Mouse (Mus musculus) limb, embryonic 14.5 days (tissue): ENCODE data around the gene Naa35. TPM values are rescaled to one million over a fixed set of nuclear protein-coding genes. Genes with fewer than 3 reads are reported as not detected.

Source experiments
- ATAC-seq: fragments of 200-750 bp; cut with Nextera tagmentation; 2 replicates; pipeline ENCODE4 v1.8.0; 2017; ENCODE audit warnings: low read depth, moderate number of reproducible peaks, moderate TSS enrichment; ENCODE audit not compliant: low FRiP score
- DNase-seq: peaks from one replicate; pipeline ENCODE4 v3.0.0-alpha.2; 2015; ENCODE audit warnings: low spot score
- H3K27ac ChIP-seq: fragments of 300-500 bp; sonication (generic); replicated peaks from 2 replicates; pipeline ENCODE4 v1.5.1; 2014; ENCODE audit warnings: low read depth, mild to moderate bottlenecking, low read length, moderate library complexity, mixed read lengths
- H3K27me3 ChIP-seq: fragments of 300-500 bp; sonication (generic); 2 replicates; pipeline ENCODE4 v1.6.1; 2014; ENCODE audit warnings: low read length, mixed read lengths; ENCODE audit not compliant: control insufficient read depth, insufficient read depth
- H3K36me3 ChIP-seq: fragments of 300-500 bp; sonication (generic); 2 replicates; pipeline ENCODE4 v1.6.1; 2014; ENCODE audit warnings: mild to moderate bottlenecking, low read length, moderate library complexity, mixed read lengths; ENCODE audit not compliant: control insufficient read depth, insufficient read depth
- H3K4me1 ChIP-seq: fragments of 300-500 bp; sonication (generic); 2 replicates; pipeline ENCODE4 v1.6.1; 2014; ENCODE audit warnings: antibody characterized with exemption, low read length, mixed read lengths; ENCODE audit not compliant: control insufficient read depth, insufficient read depth
- H3K4me2 ChIP-seq: fragments of 300-500 bp; sonication (generic); replicated peaks from 2 replicates; pipeline ENCODE4 v1.6.1; 2014; ENCODE audit warnings: low read depth, mild to moderate bottlenecking, low read length, moderate library complexity; ENCODE audit not compliant: severe bottlenecking
- H3K4me3 ChIP-seq: fragments of 300-500 bp; sonication (generic); replicated peaks from 2 replicates; pipeline ENCODE4 v1.5.1; 2014; ENCODE audit warnings: low read length
- H3K9ac ChIP-seq: fragments of 300-500 bp; sonication (generic); 2 replicates; pipeline ENCODE4 v1.6.1; 2014; ENCODE audit warnings: mild to moderate bottlenecking, low read depth, low read length, moderate library complexity; ENCODE audit not compliant: severe bottlenecking
- H3K9me3 ChIP-seq: fragments of 300-500 bp; sonication (generic); 2 replicates; pipeline ENCODE4 v1.6.1; 2016; ENCODE audit warnings: low read length; ENCODE audit not compliant: control insufficient read depth
- POLR2A ChIP-seq: fragments of 200-500 bp; IDR thresholded peaks from 2 replicates; pipeline ENCODE4 v1.8.0; 2012; ENCODE audit warnings: inconsistent platforms, mild to moderate bottlenecking, moderate library complexity, borderline replicate concordance; ENCODE audit not compliant: insufficient read depth, insufficient read length; ENCODE audit errors: extremely low read depth
- WGBS: fragments of 180-500 bp; shearing (Covaris S2); extraction: QIAGEN DNeasy Blood & Tissue Kit; methylation state at CpG from one replicate; pipeline ENCODE4 v1.1.7; 2014; 5-methylcytosine and 5-hydroxymethylcytosine counted together
- polyA plus RNA-seq, 2 experiments: library from polyadenylated mRNA; depleted of rRNA in 1 of 2; stranded (reverse) in 1 of 2; unstranded in 1 of 2; fragments of >200 nt; fragmentation: Nextera tagmentation in 1 of 2; extraction: Ambion mirVana in 1 of 2; gene quantifications; 2 replicates each; pipeline versions ENCODE4 v1.2.1 to v1.2.3; 2012 to 2014

The Naa35 gene
- polyA plus RNA-seq, 2 experiments, result 68.5 to 88.8 TPM

- H3K4me3 ChIP-seq, result no peak overlapping the region
- H3K9me3 ChIP-seq, result no peaks in the 10 kb centered on the region
- no peaks in the 10 kb centered on the region for H3K27me3 ChIP-seq
- H3K36me3 ChIP-seq, result peaks cover 2% of the 10 kb centered on the region; the same call in 1 of the 2 replicates
- ATAC-seq (no peak), DNase-seq (no peak)
- TF ChIP-seq POLR2A, result no peak
- no peak overlapping the region; the same call in 1 of the 2 replicates for H3K27ac ChIP-seq
- H3K9ac ChIP-seq, result no peak overlapping the region
- 58% methylated on average over 4 of the region's 4 CpGs for WGBS
- no peak overlapping the region for H3K4me2 ChIP-seq
- H3K4me1 ChIP-seq, result 0 out of 2 replicates have a peak, but pooled peaks cover 3% of the 10 kb centered on the region
Measured at GRCm38 (mm10) chr13:59656975-59657388, 71.9 kb downstream of the Naa35 start.

GRCm38 (mm10) chr13:59657781-59658180 is 72.7 kb downstream of the Naa35 start:
- WGBS, result 81% methylated on average over 5 of the region's 5 CpGs
- DNase-seq (no peak), ATAC-seq (no peak)
- Histone ChIP-seq H3K4me1 (0 out of 2 replicates have a peak, but pooled peaks cover 3% of the 10 kb centered on the region), H3K36me3 (peaks cover 8% of the 10 kb centered on the region; the same call in 1 of the 2 replicates), H3K4me2 (no peak overlapping the region), H3K27me3 (no peaks in the 10 kb centered on the region), H3K9ac (no peak overlapping the region), H3K4me3 (no peak overlapping the region), H3K9me3 (no peaks in the 10 kb centered on the region), H3K27ac (no peak overlapping the region)
- TF ChIP-seq POLR2A, result no peak

GRCm38 (mm10) chr13:59660371-59660770 is 75.3 kb downstream of the Naa35 start:
- peaks cover 18% of the 10 kb centered on the region for H3K36me3 ChIP-seq
- DNase-seq (no peak), ATAC-seq (no peak)
- H3K9me3 ChIP-seq, result no peaks in the 10 kb centered on the region
- 97% methylated on average over 3 of the region's 3 CpGs for WGBS
- H3K9ac ChIP-seq, result no peak overlapping the region
- no peak overlapping the region for H3K4me2 ChIP-seq
- TF ChIP-seq POLR2A, result no peak
- no peak overlapping the region for H3K27ac ChIP-seq
- no peaks in the 10 kb centered on the region for H3K27me3 ChIP-seq
- no peak overlapping the region for H3K4me3 ChIP-seq
- 0 out of 2 replicates have a peak, but pooled peaks cover 3% of the 10 kb centered on the region for H3K4me1 ChIP-seq

GRCm38 (mm10) chr13:59661387-59661786 is 76.3 kb downstream of the Naa35 start:
- WGBS, result 90% methylated on average over 8 of the region's 8 CpGs
- Histone ChIP-seq H3K4me1 (0 out of 2 replicates have a peak, but pooled peaks cover 3% of the 10 kb centered on the region), H3K9ac (no peak overlapping the region), H3K27ac (no peak overlapping the region), H3K4me2 (no peak overlapping the region), H3K36me3 (peaks cover 18% of the 10 kb centered on the region), H3K4me3 (no peak overlapping the region), H3K9me3 (no peaks in the 10 kb centered on the region), H3K27me3 (no peaks in the 10 kb centered on the region)
- DNase-seq (no peak), ATAC-seq (no peak)
- TF ChIP-seq POLR2A, result no peak

- Histone ChIP-seq H3K36me3 (peaks cover 18% of the 10 kb centered on the region), H3K27me3 (no peaks in the 10 kb centered on the region), H3K4me2 (no peak overlapping the region), H3K27ac (no peak overlapping the region), H3K4me3 (no peak overlapping the region), H3K9me3 (no peaks in the 10 kb centered on the region), H3K4me1 (no peaks in the 10 kb centered on the region), H3K9ac (no peak overlapping the region)
- DNase-seq (no peak), ATAC-seq (no peak)
- 93% methylated on average over 12 of the region's 12 CpGs for WGBS
- TF ChIP-seq POLR2A, result no peak
Measured at GRCm38 (mm10) chr13:59661966-59662365, 76.9 kb downstream of the Naa35 start.
